Mouse (Mus musculus): ENCODE results near the gene Aloxe3.
A peak's percentile ranks its signal among the peaks of the same experiment; 100 is the strongest.

Gene Aloxe3

DNA sequence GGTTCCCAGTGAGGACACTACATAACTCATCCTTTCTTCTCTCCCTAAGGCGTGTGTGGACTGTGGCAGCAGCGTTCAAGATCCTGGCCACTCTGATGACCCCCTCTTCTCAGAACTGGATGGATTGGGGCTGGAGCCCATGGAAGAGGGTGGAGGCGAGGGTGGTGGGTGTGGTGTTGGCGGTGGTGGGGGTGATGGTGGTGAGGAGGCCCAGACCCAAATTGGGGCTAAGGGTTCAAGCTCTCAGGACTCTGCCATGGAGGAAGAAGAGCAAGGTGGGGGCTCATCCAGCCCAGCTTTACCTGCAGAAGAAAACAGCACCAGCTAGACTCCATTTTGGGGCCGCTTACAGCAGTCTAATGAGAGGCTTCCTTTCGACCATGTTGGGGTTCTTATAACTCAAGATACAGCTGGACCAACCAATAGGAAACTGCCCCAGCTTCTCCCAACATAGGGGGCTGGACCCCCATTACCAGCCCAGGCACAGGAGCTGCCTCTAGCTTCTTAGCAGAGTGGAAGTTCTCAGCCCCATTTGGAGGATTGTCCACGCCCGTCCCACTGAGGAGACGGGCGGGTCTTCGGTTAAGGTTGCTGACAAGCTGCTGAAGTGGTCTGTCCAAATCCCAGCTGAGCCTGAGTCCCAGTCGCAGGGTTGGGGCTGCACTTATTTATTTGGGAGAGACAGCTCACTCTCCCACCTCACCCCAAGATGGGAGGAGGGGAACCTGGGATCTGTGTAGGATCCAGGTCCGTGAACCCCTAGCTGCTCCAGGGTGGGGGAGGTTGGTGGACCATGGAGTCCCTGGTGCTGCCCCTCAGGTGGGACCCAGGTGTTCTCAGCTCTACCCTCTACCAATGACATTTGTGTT, 16.4 kb upstream of the Aloxe3 start:
- no peak for DNase-seq (ENCODE audit: low read depth, low spot score)

DNA sequence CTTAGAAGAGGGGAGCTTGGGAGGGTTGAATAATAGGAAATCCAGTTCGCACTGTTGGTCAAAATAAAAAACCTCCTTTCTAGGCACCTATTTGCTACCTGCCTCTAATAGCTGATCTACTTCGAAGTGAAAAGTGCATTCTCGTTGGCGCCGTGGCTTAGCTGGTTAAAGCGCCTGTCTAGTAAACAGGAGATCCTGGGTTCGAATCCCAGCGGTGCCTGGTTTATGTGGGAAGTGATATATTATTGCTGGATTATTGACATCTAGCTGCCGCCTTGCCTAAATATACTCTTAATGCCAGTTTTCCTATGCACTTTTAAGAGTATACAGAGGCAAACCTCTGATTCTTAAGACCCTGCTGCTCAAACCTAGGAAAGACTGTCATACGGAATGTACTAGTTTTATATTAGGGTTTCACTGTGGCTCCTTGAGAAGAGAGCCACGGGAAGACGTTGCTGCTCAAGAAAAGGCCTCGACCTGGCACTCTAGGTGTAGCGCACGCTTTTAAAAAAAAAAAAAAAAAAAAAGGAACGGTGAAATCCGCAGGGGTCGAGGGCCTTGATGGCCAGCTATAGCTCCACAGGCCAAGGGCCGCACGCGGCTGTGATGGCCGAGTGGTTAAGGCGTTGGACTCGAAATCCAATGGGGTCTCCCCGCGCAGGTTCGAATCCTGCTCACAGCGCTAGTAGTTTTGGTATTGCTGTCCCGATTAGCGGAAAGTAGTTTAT, 15.2 kb upstream of the Aloxe3 start:
- peak; percentile 91 for DNase-seq (ENCODE audit: low read depth, low spot score)

DNA sequence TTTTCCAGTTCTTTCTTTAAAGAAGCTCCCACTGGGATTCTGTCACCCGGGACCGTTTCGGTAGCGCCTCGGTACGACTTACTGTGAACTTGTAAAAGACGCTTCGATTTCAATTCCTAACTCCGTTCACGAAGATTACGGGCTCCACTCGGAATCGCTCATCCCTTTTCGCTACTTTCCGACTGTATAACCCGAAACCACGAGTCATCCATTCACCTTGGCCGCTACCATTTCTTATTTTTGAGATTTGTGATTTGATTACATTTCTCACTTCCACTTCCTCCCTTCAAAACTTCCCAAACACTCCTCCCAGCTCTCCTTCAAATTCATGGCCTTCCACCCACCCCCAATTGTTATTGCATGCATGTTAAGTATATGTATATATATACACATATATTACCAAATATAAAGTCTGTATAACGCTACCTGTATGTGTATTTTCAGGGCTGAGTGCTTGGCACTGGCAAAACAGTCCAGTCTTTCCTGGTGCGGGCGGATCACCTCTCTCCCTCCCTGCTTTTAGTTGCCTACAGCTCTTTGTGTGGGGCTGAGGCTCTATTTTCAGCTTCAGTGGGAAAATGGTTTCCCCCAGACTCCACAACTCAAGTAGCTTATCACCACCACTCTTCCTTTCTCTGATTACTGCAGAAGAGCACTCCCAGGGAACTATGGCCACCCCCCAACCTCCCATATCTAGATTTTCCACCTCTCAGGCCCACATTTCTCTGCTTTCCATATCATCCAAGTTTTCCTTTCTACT, 14.5 kb upstream of the Aloxe3 start:
- no peak for DNase-seq (ENCODE audit: low read depth, low spot score)

DNA sequence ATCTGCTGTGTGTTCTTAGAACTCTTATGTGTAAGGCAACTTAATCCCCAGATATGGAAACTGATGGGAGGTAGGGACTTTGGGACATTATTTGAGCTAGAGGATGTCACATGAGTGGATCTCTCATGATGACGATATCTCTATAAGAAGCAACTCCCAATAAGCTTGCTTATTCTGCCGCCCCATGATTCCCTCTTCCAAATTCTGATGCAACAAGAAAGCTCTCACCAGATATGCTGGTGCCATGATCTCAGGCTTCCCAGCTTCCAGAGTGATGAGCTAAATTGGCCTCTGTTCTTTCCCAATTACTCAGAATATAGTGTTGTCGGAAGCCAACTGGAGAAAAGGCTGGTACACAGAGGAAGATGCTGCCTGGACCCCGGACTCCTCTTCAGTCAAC, 13.8 kb upstream of the Aloxe3 start:
- no peak for DNase-seq (ENCODE audit: low read depth, low spot score)

DNA sequence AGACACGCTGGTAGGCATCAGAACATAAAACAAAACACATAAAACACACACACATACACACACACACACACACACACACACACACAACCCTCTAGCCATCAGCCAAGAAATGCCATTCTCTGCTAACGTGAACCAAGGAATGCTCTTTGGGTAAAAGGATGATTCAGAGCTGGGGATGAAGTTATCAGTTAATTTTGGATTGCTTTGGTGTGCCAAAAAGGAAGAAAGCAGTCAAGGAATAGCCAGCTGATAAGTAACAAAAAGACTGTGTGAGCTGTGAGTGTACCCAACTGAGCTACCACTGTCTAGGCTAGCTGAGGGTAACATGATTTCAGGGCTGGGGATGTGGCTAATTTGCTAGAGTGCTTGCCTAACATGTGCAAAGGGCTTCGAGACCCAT, 11.7 kb upstream of the Aloxe3 start:
- DNase-seq (ENCODE audit: low read depth, low spot score), result no peak

DNA sequence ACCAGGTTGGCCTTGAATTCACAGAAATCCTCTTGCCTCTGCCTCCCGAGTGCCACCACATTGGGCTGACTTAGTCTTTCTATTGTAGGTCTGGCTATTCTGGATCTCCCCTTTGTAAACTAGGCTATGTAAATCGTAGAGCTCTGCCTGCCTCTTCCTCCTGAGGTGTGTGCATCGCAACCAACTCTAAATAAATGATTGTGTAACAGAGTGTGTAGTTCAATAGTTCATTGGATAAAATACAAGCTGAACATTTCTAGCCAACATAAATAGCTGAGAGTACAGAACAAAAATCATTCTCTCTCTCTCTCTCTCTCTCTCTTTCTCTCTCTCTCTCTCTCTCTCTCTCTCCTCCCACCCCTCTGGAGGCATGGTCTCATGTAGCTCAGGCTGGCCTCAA, 11.1 kb upstream of the Aloxe3 start:
- DNase-seq (ENCODE audit: low read depth, low spot score), result no peak

DNA sequence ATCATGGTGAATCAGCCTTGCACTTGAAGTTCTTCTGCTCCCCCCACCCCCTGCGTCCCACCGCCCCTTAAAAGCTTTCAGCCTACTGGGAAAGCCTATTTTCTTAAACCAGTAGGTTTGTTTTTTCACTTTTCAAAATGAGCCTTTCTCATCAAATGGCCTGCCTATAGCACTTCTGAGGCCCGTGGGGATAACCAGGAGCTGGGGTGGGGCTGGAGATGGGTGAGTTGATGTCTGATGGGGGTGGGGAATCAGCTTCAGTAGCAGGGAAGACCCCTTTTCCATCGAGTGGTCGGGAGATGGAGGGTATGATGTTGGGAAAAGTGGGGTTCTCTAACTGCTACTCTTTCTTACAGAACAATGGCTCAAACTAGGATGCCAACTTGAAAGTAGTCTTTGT, 8.9 kb upstream of the Aloxe3 start:
- no peak for DNase-seq (ENCODE audit: low read depth, low spot score)

DNA sequence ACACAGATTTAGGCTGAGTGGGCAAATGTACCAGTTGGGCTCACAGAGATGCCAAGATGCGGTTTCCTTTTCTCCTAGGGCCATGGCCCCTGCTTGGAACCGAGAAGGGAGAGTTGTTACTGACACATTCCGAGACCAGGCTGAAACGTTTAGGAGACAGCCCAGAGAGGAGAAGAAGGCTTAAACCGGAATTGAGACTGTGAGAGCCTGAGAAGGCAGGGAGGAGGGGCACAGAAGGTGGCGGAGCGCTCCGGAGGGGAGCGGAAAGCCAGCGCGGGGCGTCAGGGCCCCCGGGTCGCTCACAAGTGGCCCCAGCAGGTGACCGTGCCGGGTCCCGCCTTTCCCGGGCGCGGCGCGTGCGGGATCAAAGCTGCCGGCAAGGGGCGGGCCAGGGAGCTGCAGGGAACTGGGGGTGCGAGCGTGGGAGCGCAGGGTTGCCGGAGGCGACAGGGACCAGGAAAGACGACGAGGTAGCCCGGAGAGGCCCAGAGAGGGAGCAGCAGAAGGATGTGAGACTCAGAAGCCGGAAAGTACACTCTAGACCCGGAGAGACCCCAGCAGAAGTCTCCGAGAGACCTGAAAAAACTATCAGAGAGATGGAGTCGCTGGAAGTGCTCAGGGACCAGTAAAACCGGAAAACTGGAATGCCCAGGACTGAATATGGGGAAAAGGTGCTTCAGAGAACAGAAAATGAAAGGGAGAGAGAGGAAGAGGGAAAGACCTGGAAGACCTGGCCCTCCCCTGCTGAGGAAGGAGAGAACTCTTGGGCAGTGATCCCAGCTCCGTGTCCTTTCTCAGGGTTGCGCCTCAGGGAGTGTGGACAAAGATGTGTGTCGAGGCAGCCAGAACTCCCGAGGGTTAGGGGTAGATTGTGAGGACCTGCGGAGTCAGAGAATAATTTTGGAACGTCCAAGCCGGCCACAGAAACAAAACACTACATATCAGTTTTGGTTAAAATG, 7.7 kb upstream of the Aloxe3 start:
- peak; percentile 74 for DNase-seq (ENCODE audit: low read depth, low spot score)

DNA sequence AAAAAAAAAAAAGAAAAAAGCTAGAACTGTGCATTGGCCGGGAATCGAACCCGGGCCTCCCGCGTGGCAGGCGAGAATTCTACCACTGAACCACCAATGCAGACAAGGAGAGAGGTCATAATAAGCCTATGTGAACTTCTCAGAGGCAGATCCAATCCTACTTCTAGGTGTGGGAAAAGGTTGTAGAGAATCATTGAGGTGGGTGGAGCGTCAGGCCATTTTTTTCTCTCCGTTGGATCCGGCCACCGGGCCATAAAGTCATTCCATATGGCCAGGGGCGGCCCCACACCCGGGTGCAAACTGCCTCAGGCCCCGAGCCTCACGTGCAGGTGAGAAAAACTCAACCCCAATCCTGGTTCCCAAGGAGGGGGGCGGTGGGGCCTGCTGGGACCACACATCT, 6.9 kb upstream of the Aloxe3 start:
- DNase-seq (ENCODE audit: low read depth, low spot score), result peak; percentile 89

DNA sequence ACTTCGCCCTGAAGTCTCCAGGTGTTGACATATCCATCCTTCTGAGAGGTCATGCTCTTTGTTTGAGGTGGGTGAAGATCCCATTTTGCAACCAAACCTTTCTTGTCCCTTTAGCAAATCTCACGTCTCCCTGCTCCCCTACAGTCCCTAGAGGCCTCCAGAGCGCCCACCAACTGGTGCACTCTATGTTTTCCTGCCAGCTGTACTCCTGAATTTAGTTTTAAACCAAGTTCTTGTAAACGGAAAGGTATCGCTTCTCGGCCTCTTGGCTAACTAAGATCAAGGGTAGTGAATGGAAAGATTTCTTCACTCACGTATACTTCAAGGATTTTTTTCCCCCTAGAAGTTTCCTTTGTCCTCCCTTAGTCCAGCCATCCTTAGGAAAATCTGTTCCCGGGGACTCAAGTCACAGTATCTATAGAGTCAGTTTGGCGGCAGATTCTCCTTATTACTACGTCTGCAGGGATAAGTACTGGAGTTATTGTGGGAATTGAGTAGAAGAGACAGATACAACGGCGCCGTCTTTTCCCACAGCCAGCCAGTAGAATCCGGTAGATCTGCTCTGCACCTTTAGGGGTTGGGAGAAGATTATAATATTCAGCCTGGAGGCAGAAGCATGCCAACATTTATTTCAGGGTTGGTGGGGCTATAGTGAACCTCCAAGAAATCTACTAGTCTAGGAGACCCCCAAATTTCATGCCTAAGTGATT, 6.1 kb upstream of the Aloxe3 start:
- no peak for DNase-seq (ENCODE audit: low read depth, low spot score)

DNA sequence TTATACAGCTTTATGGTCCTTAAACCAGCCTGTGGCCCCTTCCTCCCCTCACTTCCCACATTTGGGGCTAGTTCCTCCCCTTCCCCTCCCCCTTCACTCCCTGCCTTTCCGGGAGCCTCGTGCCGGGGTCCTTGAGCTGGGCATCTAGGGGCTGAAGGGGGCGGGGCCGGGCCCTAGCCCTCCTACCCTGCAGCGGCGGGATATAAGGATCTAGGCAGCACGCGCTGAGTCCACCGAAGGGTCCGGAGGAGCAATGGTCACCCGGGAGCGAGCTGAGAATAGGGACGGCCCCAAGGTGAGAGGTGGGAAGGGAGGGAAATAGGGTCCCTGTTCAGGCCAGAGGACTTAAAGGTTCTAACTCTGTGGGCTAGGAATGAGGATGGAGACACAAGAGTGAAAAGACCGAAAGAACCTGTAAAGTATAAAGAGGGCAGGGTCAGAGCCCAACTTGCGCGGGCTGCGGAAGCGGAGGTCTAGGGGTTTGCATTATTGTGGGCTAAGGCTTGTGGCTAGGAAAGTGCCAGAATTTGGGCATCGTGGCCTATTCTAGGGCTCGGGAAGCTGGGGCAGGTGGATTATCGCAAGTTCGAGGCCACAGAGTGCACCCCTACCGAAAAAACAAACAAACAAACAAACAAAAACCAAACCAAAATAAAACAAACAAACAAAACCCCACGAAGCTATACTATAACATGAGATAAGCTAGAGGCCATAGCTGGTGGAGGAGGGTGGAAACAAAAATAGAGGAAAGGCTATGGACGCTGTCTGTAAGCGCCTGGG, 5.3 kb upstream of the Aloxe3 start, which contains the start of gene Hes7:
Gene Hes7 (plus strand): TSS at position 184 of the 780 bp plus-strand sequence.
- no peak for DNase-seq (ENCODE audit: low read depth, low spot score)

DNA sequence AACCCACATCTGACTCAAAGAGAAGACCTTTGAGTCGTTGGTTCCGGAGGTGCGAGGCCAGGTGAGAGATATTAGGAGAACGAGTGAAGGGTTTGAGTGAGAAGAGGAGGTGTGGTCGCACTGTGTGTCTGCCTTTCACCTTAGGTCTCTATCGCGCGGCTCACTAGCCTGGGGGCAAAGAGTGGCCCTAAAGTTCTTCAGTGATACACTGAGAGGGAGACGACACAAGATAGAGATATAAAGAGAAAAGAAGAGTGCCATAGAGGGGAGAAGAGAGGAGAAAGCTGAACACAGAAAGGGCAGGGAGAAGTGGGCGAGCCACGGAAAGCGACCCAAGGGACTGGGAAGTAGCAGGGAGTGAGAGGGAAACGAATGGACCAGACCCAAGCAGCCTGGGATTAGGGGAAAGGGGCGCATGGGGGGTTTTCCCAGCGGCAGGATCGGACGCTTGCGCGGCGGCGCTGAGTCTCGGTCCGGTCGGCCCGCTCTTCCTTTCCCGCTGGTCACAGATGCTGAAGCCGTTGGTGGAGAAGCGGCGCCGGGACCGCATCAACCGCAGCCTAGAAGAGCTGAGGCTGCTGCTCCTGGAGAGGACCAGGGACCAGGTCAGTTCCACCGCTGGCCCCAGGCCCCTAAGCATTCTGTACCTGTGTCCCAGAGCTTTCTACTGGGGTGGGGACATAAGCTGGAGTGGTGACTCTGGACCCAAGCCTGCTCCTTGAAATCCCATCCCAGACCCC, 4.5 kb upstream of the Aloxe3 start:
- DNase-seq (ENCODE audit: low read depth, low spot score), result peak; percentile 49

DNA sequence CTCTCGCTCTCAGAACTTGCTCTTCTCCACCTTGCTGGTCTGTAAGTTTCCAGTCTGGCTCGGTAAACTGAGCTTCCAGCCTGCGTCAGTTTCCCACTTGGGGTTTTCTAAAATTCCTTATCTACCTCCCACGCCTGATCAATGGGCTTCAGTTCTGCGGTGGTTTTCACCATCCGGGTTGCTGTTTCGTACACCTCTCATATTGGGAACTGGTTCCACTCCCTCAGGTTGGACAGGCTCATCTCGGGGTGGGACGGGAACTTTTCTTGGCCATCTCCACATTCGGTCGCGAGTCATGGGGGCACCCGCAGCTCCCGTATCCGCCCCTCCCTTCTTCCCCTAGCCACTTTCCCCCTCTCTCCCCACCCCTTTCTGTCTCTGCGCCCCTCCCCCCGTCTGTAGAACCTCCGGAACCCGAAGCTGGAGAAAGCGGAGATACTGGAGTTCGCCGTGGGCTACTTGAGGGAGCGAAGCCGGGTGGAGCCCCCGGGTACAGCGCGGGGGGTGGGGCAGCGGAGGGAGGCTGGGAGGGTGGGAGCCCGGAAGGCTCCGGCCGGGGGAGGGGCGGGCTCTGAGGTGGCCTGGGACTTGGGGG, 3.9 kb upstream of the Aloxe3 start:
- peak; percentile 77 for DNase-seq (ENCODE audit: low read depth, low spot score)

DNA sequence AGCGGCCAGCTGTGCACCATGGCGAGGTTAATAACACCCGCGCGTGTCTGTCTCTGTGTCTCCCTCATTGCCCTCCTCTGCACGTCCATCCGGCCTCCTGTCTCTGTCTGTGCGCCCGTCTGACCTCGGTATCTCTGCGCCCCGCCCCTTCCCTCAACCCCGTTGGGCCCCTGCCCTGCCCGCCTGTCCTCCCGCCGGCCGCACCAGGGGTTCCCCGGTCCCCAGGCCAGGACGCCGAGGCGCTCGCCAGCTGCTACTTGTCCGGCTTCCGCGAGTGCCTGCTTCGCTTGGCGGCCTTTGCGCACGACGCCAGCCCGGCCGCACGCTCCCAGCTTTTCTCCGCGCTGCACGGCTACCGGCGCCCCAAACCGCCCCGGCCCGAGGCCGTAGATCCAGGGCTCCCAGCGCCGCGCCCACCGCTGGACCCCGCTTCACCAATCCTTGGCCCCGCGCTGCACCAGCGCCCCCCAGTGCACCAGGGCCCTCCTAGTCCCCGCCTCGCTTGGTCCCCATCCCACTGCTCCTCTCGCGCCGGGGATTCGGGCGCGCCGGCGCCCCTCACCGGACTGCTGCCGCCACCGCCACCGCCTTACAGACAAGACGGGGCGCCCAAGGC, 3.3 kb upstream of the Aloxe3 start, which contains the start of gene 9130213A22Rik:
Gene 9130213A22Rik (minus strand): TSS at position 254 of the 616 bp plus-strand sequence.
- peak; percentile 82 for DNase-seq (ENCODE audit: low read depth, low spot score)

DNA sequence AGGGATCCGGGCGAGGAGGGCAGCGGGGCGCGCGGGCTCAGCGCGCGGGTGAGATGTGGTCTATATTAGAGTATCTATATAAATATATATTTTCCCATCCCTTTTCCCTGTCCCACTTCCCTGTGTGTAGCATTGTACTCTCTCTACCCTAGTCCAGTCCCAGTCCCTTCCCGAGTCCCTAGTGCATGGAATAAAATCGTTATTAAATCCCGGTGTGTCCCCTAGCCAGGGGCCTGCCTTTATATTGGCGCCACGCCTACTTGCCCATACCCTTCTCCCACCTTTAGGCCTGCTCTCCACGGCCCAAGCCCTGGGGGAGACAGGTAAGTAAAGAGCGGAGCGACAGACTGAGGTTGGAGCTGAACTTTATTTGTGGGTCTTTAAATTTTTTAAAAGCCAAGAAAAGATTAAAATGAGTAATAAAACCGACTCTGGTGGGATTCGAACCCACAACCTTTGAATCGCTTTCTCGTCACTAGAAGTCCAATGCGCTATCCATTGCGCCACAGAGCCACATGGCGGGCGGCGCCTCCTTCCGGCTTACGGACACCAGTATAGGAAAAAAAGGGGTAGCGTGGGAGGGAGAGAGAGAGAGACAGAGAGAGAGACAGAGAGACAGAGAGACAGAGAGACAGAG, 2.5 kb upstream of the Aloxe3 start:
- DNase-seq (ENCODE audit: low read depth, low spot score), result peak; percentile 93

DNA sequence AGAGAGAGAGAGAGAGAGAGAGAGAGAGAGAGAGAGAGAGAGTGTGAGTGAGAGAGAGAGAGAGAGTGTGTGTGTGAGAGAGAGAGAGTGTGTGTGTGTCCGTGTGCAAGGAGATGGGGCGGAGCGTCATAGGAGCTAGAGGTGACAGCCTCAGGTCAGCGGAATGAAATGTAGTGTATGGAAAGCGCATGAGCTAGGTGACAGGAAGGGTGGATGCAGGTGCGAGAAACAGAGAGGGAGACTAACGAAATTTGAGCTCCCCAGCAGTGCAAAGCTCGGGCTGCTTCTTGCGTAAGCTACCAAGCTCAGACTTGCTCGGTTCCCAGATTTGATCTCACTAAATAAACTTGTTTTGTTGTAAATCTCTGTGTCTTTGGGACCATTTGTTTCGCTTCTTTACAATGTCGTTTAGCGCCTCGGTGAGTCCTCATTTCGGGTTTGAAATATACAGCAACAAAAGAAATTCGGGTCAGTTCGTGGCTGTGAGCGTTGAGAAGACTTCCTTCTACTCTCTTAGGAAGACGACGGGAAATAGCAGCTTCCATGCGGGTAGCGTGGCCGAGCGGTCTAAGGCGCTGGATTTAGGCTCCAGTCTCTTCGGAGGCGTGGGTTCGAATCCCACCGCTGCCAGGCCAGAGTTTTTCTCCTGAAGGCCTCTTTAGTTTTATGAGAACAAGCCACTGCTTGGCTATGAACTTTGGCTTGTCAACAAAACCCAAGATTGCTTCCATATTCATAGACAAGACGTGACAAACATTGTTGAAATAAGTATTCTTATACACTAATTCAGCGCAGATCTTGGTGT, 1.8 kb upstream of the Aloxe3 start:
- DNase-seq (ENCODE audit: low read depth, low spot score), result peak; percentile 94

DNA sequence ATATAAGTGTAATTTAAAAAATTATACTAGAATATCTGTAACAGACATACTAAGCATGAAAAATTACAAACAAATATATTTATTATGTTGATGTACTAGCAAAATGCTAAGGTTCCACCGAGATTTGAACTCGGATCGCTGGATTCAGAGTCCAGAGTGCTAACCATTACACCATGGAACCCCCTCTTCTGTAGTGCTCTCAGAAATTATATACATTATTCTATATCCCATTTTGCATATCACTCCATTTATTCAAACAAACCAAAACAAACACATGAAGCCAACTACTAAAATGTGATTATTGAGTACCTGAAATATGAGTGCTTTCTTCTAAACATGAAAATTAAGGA, 1.2 kb upstream of the Aloxe3 start:
- DNase-seq (ENCODE audit: low read depth, low spot score), result peak; percentile 77
